Mouse (Mus musculus) lung, postnatal 14 days (tissue): ENCODE measurements around the gene Rassf1.
"Not testable (repeated sequence)": the region's sequence is repeated elsewhere in the genome, so short reads cannot be mapped to it uniquely, and the experiment has no call there.

Experiments
- DNase-seq: peaks from one replicate; pipeline ENCODE4 v3.0.0; 2021

Rassf1 gene

GRCm38 (mm10) chr9:107563029-107563581 lies 11.8 kb downstream of the Rassf1 start, which contains the start of gene Tusc2:
Tusc2 (plus strand) TSS chr9:107563255.
- peak; percentile 93 for DNase-seq

DNA sequence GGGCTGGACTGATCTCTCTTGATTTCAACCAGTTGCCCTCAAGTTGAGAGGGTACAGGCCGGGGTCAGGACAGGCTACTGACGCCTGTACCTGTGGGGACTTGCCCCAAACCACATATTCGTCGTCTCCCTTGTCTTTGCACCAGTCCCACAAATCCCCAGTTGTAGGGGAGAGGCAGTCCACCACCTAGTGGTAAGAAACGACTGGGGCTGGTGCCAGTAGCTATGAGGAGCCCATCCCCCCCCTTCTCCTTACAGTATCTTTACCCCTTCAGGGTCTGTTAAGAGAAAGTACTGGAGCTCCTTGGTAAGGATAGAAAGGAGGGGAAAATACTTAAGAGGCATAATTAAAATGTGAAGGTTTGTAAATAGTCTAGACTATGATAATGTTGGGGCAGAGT lies 14.2 kb downstream of the Rassf1 start:
- not testable (repeated sequence) for DNase-seq

DNA sequence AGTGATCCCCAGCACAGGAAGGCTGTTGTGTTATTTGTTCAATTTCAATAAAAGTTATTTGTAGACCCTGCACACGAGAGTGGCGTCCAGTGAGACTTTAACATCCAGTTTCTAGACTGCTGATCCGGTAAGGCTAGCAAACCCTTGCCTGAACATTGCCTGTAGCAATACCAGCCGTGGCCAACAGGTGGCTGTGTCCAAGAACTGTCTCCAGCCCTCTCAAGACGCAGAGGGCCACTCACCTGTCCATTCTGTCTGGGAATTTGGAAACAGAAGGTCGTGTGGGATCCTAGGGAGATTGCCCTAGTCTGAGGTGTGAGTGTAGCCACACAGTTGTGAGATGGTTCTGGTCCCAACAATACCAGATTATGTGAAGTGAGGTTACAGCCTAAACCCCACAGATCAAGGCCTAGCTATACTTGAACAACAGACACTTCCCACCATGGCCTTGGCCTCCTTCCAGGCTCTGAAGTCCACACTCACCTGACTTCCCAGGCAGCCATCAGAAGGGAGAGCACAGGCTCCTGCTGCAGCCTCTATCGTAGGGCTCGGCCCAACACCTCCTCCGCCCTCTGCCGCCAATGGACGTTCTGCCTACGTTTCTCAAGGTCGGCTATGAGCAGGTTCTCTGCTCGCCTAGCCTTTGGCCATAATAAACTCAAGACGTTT lies 14.8 kb downstream of the Rassf1 start:
- peak; percentile 95 for DNase-seq

- peak; percentile 60 for DNase-seq
These were observed 15.5 kb downstream of the Rassf1 start for GRCm38 (mm10) chr9:107566855-107567254.

- DNase-seq: peak; percentile 63
These were observed 16.5 kb downstream of the Rassf1 start, which contains the start of gene Hyal2 for GRCm38 (mm10) chr9:107567702-107568319. Hyal2 (plus strand) TSS chr9:107567945.

GRCm38 (mm10) chr9:107568331-107569261 lies 17.2 kb downstream of the Rassf1 start:
- DNase-seq: peak; percentile 84

DNA sequence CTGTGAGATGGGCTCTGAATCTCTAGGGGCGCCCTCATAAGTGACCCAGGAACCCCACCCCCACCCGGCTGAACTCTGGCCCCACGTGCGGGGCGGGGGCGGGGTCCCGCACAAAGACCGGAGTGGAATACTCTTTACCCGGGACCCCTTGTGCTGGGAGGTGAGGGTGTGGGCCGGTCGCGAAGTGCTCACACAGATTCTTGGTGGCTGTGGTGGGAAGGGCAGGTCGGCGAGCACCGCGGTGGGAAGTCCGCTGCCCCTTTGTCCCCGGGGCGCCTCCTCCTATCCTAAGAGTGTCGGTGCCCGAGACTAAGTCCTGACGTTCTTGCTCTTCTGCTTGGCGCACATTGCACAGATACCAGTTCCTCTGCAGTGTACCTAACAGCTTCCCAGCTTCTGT lies 17.9 kb downstream of the Rassf1 start:
- no peak for DNase-seq

DNA sequence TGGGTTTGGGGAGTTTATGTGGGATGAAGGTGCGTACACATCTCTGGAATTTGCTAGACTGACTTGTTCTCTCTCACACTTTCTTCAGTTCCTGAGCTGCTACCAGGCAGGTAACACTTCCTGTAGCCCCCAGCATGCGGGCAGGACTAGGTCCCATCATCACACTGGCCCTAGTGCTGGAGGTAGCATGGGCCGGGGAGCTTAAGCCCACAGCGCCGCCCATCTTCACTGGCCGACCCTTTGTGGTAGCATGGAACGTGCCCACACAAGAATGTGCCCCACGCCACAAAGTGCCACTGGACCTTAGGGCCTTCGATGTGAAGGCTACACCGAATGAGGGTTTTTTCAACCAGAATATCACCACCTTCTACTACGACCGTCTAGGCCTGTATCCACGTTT lies 18.7 kb downstream of the Rassf1 start:
- no peak for DNase-seq

DNA sequence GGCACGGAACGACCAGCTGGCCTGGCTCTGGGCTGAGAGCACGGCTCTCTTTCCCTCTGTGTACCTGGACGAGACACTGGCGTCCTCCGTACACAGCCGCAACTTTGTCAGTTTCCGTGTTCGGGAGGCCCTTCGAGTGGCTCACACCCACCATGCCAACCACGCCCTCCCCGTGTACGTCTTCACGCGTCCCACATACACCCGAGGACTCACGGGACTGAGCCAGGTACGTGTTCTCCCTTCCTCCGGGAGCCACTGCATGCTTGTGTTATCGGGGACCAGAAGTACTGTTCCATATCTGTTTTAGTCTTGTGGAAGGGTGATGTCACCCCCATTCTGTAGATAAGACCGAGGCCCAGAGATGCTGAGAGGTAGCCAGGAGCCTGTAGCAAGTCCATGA lies 19.5 kb downstream of the Rassf1 start:
- DNase-seq: no peak

GRCm38 (mm10) chr9:107571534-107572326 lies 20.4 kb downstream of the Rassf1 start:
- DNase-seq: no peak

DNA sequence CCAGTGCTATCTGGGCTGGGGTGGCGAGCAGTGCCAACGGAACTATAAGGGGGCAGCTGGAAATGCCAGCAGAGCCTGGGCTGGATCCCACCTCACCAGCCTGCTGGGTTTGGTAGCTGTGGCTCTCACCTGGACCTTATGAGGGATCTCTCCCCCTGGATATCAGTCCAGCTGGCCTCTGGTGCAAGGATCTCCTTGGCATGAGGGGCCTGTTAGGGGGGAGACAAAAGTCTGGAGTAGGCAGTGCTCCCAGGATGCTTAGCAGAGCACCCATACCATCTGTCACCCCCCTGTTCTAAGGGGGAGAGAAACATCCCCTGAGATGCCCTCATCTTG lies 20.9 kb downstream of the Rassf1 start:
- DNase-seq: no peak

GRCm38 (mm10) chr9:107573774-107574173 lies 22.4 kb downstream of the Rassf1 start:
- not testable (repeated sequence) for DNase-seq

DNA sequence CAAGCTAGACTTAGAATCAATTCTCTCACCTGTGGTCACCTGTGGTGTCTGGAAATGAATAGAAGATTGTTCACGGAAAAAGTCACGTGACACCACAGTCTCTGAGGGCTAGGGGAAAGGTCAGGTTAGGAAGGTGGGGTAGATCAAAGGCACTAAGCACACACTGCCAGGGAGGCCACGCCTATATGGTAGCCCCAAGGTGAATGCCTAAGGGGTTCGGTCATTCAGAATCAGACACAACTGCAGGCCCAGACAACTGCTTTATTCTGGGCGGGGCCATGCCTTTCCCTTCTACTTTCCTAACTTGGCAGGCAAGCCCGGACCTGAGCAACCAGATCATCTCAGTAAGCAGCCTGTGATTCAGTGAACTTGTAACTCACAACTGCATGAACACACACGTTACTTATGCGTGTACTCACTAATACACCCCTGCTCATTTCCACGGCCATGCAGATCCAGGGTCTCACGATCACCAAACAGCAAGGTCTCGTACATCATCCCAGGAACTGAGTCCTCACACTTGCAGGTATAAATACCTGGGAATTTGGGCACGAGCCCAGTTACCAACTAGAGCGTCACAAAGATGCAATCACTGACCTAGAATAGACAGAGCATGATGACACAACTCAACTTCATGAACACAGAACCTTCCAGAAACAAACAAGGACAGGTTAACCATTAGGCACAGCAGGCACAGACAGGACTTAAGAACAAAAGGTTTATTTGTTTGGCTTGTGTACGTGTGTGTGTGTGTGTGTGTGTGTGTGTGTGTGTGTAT lies 24.4 kb downstream of the Rassf1 start:
- no peak for DNase-seq

GRCm38 (mm10) chr9:107576357-107577107 lies 25.2 kb downstream of the Rassf1 start, which contains the start of gene Hyal1:
Hyal1 (plus strand) TSS chr9:107576927.
- DNase-seq: peak; percentile 85

DNA sequence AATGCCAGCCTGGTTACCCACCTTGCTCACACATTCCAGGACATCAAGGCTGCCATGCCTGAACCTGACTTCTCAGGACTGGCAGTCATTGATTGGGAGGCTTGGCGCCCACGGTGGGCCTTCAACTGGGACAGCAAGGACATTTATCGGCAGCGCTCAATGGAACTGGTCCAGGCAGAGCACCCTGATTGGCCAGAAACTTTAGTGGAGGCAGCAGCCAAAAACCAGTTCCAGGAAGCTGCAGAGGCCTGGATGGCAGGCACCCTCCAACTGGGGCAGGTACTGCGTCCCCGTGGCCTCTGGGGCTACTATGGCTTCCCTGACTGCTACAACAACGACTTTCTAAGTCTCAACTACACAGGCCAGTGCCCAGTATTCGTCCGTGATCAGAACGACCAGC lies 26.5 kb downstream of the Rassf1 start:
- no peak for DNase-seq

DNA sequence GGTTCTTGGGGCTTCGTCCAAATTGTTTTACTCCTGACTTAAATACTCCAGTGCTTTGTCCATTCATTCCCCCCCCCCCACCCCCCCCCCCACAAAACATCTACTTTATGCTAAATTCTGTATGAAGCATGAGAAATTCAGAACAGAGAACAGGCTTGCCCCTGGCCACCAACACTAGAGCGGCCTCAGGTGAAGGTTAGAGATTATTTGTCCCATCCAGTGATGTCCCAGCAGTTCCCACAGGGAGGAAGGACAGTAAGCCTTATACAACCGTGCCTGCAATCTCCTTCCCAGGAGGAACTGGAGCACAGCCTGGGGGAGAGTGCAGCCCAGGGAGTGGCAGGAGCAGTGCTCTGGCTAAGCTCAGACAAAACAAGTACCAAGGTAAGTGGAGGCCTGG lies 27.2 kb downstream of the Rassf1 start, which contains the start of gene Naa80:
TSS of gene Naa80 (plus strand) at position 301 of the 400 bp plus-strand sequence.
- no peak for DNase-seq

GRCm38 (mm10) chr9:107579023-107579900 lies 27.9 kb downstream of the Rassf1 start:
- no peak for DNase-seq

- DNase-seq: peak; percentile 91
These were observed 29.4 kb downstream of the Rassf1 start, which contains the start of gene Hyal3 for GRCm38 (mm10) chr9:107580501-107581317. Hyal3 (plus strand) TSS chr9:107580818.

DNA sequence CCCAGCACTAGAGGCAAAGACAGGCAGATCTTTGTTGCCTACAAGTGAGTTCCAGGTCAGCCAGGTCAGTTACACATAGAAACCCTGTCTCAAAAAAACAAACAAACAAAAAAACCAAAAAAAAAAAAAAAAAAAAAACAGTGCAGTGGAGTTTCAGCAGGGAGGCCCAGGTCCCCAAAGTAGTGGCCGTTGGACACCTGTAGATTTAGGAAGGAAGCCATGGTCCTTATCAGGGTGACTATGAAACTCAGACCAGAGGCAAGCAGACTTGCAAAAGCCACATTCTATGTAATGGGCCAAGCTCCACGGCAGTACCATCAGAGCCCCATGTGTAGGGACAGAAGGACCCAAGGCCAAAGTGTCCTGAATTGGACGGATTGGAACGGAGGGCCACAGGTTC lies 30.2 kb downstream of the Rassf1 start:
- DNase-seq: no peak
